Mouse (Mus musculus): ENCODE measurements around the gene Limch1. TPM values are rescaled to one million over a fixed set of nuclear protein-coding genes. Genes with fewer than 3 reads are reported as not detected.

Limch1 gene
- total RNA-seq, 2 experiments from 2014 or later: not detected

DNA sequence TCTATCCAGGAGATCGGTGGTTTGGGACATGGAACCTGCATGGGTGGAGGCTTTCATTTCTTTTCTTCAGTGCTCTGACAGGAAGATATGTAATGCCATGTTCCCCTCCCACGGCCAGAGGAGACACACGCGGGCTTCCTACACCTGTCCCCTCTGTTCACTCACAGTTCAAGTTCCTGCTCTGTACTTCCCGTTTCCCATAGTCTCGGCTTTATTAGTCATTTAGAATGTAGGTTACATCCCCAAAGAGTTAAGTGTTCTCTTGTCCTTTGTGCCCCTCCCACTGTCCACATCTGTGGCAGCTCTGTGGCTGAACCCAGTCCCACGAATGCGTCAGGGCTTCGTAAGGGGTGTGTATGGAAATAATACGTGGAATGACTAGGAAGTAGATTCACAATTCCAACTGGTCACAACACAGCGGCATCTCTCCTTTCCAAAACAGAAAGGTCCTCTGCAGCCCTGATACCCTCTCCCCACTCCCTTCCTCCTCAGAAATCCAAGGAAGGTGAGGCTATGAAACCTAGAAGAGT lies 126.0 kb downstream of the Limch1 start:
- peak; percentile 55 for ATAC-seq (replicated peaks; ENCODE audit: poor library complexity)

DNA sequence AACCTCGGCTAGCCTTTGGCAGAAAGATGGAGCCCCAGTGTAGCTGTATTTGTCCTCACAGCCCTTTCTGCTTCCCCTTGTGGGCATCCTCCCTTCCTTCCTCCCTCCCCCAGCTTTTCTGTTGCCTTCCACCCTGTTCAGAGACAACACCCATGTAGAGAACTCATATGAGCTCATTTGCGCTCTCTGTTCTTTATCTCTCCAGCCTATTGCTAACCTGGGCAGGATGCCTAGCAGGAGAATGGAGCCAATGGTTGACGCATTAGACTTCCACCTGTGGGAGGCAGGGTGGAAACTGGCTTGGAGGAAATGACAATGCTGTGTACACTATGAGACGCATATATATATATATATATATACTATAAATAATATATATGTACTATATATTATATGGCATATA lies 126.4 kb downstream of the Limch1 start:
- ATAC-seq (replicated peaks; ENCODE audit: poor library complexity): no peak

DNA sequence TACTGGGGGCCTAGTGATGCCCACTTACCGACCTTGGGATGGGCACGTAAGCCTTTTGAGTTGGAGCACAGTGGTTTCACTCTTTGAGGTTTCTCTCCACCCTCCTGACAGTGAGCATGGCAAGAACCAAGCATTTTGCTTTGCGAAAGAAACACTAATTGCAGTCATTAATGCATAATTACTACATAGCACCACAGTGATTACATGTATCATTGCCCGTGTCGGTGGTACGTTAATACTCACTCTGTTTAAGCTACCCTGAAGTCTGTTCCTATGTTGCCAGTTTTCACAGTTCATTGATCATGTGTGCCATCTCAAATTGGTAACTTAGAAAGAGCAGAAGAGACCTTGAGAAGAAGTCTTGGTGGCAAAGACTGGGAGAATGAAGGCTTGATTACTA lies 127.1 kb downstream of the Limch1 start:
- no peak for ATAC-seq (replicated peaks; ENCODE audit: poor library complexity)

DNA sequence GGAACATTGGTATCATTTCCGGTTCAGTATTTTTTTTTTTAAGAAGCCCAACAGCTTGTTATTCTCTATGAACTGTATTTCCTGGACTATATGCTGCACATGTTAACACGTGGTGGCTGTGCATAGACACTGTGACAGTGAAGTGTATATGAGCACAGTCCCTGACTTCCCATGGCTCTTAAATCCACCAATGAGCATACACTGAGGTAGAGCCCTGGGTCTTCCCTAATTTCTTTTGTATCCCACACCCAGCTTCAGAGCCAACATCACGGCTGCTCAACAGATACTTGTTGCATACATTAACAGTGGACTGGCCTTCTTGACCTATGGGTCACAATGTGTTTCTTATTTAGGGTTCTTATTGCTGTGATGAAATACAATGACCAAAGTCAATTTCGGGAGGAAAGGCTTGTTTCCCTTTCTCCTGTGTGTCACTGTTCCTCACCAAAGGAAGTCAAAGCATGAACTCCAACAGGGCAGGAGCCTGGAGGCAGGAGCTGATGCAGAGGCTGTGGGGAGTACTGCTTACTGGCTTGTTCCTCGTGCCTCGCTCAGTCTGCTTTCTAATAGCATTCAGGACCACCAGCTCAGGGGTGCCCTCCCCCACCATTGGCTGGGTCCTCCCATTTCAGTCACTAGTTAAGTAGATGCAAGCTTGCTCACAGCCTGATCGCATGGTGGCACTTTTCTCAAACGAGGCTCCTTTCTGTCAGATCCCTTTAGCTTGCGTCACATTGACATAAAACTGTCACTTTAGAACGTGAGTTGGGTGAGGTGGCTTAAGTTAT lies 130.6 kb downstream of the Limch1 start:
- ATAC-seq (replicated peaks; ENCODE audit: poor library complexity): no peak

DNA sequence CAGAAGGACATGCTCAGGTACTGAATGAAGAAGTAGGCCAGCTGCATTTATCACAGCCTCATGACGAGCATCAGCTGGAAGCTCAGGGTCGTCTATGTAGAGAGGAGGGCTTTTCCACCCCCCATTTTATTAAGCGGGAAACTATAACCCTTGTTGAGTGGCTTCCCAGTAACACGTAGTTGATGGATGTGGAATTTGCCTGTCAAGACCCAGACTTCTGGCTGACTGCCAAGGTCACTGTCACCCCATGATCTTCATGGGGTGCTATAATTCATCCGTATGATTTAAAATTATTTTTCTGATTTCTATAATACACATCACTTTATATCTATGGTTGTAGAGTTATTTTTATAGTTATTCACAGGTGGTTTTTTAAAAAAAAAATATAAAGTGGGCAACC lies 131.4 kb downstream of the Limch1 start:
- ATAC-seq (replicated peaks; ENCODE audit: poor library complexity): no peak

DNA sequence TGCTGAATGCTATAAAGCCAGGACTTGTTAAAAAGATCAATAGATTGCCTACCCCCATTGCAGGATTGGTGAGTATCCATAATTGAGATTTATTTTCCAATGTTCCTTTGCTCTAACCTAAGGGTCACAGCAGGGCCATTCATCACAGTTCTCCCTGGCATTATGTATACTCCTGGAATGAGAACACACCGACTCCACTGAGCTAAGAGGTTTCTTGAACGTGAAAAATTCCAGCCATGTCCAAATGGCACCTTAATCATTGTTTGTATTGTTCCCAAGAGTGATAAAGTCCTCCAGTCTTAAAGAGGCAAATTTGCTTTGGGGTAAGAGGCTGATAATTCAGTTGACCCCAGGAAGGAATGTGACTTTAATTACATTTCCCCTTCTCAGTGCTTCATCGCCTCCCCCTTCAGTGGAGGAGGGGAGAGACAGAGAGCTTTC lies 136.3 kb downstream of the Limch1 start:
- ATAC-seq (replicated peaks; ENCODE audit: poor library complexity): no peak

DNA sequence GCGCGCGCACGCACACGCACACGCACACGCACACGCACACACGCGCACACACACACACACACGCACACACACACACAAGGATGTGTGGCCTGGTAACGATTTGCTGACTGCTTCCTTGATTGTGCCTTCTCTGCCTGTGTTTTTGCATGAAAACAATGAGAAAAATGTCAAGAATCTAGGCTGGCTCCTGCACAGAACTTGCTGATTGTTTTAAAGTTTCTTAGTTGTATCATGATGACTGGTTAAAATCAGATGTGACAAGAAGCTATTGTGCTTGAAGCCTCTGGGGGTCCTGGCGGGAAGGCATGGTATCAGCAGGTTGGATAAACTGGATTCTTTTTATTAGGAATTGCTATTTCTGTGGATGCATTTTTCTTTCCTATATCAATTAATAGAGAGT lies 137.1 kb downstream of the Limch1 start:
- no peak for ATAC-seq (replicated peaks; ENCODE audit: poor library complexity)

DNA sequence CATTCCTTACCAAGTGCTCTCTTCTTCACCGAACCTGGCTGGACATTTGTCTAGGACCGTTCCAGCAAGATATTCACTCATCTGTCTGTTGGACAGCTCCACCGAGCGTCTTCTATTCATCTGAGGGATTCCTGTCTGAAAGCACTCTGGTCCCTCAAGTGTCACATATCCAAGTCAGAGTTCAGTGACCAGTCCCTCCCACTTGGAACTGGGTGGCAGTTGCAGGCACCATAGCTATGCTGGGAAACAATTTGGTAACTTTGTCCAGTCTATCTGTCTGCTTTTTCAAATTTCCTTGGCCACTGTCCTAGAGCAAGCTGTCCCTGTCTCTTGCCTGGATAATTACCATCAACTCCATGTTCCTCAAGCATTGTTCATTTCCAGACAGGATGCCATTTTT lies 138.9 kb downstream of the Limch1 start:
- no peak for ATAC-seq (replicated peaks; ENCODE audit: poor library complexity)

DNA sequence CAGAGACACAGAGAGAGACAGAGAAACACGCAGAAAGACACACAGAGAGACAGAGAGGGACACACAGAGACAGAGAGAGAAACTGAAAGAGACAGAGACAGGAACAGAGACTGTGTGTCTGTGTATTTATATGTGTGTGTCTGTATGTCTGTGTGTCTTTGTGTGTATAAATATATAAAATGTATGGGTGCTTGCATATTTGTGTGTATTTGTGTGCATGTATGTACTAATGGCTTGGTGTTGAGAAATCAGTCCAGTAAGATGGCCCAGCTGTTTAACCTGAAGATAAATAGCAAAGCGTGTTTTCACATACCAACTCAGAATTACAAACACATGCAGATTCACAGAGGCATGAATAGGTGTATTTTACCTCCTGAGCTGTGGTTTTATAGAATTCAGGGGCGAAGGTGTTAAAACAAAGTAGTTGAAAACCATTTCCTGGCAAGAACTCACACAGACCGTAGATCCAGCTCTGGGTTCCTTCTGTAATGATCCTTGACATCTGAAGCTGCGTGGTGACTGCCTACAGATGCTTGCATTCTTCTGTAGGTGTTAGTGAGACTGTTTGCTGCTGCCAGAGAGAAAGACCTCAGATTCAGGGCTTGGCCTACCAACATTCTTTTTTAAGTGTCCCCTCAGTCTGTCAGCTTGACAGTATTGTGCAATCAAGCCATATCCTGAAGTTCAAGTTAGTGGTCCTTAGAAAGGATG lies 140.9 kb downstream of the Limch1 start:
- no peak for ATAC-seq (replicated peaks; ENCODE audit: poor library complexity)

DNA sequence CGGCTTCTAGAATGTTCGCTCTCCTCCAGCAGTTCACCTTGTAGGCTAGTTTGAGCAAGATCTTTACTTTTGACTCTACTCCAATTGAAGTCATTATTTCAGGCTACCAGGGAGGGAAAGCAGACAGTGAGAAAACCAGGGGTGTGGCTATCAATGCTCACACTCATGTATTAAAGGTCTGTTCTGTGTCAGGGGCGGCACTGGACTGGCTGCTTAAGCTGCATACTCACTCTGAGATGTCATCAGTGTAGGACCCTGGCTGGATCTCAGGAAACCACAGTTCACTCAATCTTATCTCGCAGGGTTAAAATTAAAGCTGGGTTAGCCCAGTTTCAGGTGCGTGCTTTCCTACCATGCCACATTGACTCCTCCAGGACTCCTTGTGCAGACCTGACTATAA lies 142.4 kb downstream of the Limch1 start:
- no peak for ATAC-seq (replicated peaks; ENCODE audit: poor library complexity)

DNA sequence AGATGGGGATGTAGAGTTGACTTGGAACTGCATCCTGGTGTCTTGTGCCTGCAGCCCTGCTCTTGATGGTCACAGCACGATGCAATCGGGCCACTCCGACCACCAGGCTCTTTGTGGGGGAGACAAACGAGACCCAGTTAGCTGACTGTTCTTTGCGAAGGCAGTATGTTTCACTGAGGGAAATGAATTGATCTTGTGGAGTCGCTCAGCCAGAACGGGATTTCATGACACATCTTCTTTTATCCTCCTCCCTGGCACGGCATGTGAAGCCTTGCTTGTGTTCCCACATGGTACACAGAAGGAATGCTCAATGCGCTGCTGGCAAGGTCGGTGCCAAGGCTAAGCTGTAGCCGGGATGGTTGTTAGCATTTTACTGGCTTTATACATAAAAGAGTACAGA lies 143.7 kb downstream of the Limch1 start:
- ATAC-seq (replicated peaks; ENCODE audit: poor library complexity): no peak

DNA sequence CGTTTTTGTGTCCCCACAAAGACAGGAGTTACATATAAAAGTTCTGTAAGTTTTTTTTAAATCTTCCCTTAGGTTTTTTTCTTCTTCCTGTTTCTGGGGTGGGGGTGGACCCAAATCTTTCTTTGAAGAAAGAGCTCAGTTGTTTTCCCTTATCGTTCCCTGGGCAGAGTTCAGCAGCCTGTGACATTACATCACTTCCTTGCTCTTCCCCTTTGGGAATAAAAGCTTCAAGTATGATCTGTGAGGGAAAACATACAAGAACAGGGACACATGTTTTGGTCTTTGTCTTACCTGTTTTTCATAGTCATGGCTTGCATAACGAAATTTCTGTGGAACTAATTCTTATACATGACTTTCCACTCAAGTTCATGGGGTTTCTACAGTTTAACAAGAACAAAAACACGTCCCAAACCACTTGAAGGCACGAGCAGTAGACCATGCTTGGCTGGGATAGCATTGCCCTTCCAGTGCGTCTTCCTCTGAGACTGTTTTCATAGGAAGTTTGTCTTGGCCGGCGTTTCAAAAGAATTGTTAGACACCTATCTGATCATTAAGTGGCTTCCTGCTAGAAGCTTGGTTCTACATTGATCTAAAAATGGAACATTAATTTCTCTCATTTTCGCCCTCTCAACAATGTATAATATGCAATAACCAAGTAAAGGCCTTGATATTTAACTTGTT lies 150.0 kb downstream of the Limch1 start:
- no peak for ATAC-seq (replicated peaks; ENCODE audit: poor library complexity)

DNA sequence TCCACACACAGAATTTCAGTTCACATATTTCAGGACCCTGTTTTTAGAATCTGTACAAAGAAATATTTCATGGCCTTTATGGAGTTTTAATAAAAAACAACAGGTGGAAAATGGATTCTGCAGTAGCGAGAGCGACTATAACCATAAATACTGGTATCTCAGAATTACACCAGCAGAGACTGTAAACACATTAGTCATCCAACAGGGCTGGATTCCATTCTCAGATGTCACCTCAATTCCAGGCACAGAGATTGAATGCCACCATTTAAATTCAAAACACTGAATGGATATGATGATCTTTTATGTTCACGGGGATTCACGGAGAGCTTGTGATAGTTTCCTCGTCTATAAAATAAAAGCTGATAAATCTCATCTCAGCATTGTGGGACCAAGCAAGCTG lies 152.0 kb downstream of the Limch1 start:
- ATAC-seq (replicated peaks; ENCODE audit: poor library complexity): no peak

DNA sequence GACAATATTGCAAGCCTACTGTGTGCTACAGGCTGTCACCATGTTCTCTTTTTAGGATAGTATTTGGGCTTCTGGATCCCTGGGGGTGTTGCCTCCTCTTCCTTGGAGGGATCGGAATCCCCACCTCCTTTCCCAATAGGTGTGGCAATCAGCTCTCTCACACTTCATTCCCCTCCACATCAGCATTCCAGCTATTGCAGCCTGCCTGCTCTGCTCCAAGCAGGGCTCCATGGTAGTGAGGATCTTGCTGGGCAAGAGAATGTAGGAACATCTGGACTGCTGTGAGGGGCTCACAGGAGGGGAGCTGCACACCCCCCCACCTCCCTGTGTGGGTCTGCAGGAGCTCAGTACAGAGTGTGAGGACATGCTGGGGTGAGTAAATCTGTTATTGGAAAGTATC lies 152.6 kb downstream of the Limch1 start:
- ATAC-seq (replicated peaks; ENCODE audit: poor library complexity): no peak

DNA sequence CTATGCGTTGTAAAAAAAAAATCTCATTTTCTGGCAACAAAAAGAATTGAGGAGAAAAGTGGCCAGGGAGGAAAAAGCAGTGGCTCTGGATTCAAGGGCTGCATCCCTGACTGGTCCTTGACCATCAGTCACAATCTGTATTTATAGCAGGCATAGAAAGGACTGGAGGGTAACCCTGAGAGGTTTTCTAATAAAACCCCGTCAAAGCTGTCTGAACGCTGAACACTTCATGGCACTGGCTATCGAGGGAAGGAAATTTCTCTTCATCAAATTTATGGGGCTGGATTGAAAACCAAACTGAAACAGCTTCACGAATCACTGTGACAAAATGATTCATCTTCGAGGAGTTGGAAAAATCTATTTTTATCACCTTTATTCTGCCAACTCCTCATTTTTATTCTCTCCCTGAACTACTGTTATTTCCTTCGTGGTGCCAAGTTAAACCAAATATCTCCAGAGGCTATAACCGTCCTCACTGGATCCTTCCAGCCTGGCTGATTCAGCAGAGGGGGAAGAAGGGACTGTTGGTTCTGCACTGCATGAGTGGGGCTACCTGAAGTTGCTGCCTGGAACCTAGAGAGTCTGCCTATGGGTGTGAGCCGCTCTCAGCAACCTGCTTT lies 153.3 kb downstream of the Limch1 start:
- no peak for ATAC-seq (replicated peaks; ENCODE audit: poor library complexity)

DNA sequence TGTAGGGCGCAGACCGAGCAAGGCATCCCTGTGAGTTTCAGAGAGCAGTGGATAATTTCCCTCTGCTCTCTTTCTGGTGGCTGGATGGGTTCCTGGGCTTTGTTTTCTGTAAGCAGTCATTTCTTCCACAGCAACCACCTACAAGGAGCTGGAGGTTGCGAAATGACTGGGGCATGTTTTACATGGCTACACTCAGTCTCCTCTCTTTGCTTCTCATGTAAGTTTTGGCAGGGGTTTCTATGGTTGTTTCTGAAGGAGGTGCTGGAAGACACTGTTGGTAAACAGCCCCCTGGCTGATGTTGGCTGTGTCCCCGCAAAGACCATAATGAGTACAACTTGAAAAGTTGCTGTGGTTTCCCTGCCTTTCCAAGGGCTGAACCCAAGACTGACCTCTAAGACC lies 155.5 kb downstream of the Limch1 start:
- ATAC-seq (replicated peaks; ENCODE audit: poor library complexity): no peak

DNA sequence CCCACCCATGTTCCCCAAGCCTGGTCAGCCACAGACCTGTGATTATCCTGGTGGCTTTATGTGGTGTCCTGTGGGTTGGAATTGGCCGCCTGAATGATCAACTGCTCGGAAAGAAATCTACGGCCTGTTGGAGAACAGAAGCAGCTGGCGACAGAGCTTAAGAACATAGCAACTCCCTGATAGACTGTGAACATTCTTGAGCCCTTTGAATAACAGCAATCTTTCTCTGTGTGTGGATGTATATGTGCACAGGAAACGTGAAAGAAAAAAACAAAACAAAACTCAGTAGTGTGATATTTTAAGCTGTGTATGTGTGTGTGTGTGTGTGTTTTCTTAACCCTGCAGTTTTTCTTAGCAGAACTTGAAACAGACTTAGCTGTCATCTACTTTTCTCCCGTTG lies 159.2 kb downstream of the Limch1 start:
- no peak for ATAC-seq (replicated peaks; ENCODE audit: poor library complexity)

DNA sequence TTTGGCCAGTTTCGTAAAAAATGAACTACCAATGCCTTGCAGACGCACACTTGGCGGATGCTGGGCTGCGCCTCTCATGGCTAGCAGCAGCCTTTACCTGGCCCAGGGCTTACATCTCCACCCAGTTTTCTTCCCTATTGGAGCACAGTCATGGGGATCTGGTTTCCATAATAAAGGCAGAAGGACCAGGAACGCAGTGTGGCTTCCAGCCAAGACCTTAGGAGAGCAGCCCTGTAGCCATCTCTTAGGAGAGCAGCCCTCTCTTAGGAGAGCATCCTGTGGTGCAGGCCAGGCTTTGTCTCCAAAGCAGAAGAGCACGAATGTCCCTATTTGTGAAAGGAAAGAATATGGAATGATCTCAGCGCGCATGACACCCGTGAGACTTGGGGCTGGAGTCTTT lies 163.3 kb downstream of the Limch1 start:
- no peak for ATAC-seq (replicated peaks; ENCODE audit: poor library complexity)

DNA sequence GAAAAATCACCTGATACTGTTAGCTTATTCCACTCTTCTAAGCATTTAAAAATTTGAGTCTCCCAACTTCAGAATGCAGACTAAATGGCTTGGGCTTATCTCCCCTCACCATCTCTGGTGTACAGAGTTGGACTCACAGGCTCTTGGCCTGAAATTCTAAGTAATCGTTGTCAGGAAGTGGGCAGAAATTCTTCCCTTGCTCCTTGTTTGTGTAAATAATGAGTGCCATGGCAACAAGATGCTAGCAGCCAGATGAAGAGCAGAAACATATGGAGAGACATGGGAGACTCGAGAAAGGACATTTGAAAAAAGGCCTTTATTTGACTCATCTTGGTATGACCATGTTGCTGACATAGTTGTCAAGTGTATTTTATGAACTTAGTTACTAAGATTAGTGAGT lies 164.3 kb downstream of the Limch1 start:
- no peak for ATAC-seq (replicated peaks; ENCODE audit: poor library complexity)

DNA sequence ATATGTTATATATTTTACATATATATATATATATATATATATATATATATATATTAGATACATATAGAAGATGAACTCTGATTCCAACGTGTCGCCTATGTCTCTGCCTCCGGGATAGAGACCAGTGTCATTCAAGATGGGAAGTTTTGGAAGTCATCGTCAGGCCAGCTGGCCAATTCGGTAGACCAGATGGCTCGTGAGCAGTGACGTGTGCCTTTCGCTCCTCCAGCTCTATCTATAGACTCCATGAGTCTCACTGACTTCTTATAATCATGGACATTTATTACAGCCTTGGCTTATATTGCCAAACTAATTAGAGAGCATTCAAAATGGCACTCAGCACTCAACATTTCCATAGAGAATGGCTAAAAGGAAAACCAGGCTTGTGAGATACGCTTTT lies 165.0 kb downstream of the Limch1 start:
- no peak for ATAC-seq (replicated peaks; ENCODE audit: poor library complexity)

DNA sequence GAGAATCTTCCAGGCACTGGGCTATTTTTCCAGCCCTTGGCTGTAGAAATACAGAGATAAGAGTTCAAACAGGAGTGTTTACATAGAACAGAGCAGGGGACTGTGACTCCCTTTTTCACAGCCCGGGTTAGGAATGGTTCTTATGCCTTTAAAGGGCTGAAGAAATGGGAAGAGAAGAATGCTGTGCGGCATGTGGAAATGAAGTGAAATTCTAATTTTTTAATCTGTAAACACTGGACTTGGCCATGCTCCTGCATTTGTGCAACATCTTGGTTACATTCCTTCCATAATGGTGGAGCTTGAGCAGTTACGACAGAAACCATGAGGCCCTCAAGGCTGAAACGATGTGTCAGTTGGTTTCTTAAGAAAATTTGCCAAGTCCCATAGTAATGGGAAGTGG lies 165.4 kb downstream of the Limch1 start:
- ATAC-seq (replicated peaks; ENCODE audit: poor library complexity): no peak
